Mouse (Mus musculus) bone marrow macrophage, adult 2 months (primary cell): Measurements from ENCODE around the gene Mroh2a.

Source experiments
- CTCF ChIP-seq: IDR thresholded peaks from 2 replicates; pipeline ENCODE4 v1.5.1; 2012; ENCODE audit warnings: low read depth, mild to moderate bottlenecking, low read length, moderate library complexity
- POLR2A ChIP-seq: IDR thresholded peaks from 2 replicates; pipeline ENCODE4 v1.6.1; 2012; ENCODE audit warnings: mild to moderate bottlenecking, low read depth, low read length, borderline replicate concordance

- TF ChIP-seq POLR2A, result no peak
- no peak for TF ChIP-seq CTCF
These were observed 26.3 kb downstream of the Mroh2a start for GRCm38 (mm10) chr1:88253106-88253505.
